ENCODE assay signal across 8 mouse cellular contexts in genomic region chr8:123185566-123186409, GRCm38 (mm10). TPM values are rescaled to one million over a fixed set of nuclear protein-coding genes. Genes with fewer than 3 reads are reported as not detected.
DNase-seq lines count a peak whose midpoint lies in the region; ATAC-seq and TF ChIP-seq lines count a peak whose summit lies in the region.

Gene Dpep1, plus strand, starts transcription at chr8:123186242.

- ATAC-seq in heart, postnatal 0 days (ENCODE audit: insufficient read depth, low read depth), result peak; percentile 70
- no peak for ATAC-seq in limb, embryonic 12.5 days (ENCODE audit: insufficient number of reproducible peaks, insufficient read depth, low FRiP score, low TSS enrichment, low read depth)
- ATAC-seq in forebrain, embryonic 14.5 days, result no peak

- no peak for TF ChIP-seq EP300 in heart, postnatal 0 days (IDR thresholded peaks at IDR 0.05; ENCODE audit: low read depth)

- H3K4me2 ChIP-seq in heart, postnatal 0 days (ENCODE audit: low read depth, low read length), result peak within 1 kb of the TSS; percentile 14; the same call in 1 of the 2 replicates
- peak within 1 kb of the TSS; percentile 24; the same call in 1 of the 2 replicates for H3K4me2 ChIP-seq in limb, embryonic 12.5 days
- H3K4me2 ChIP-seq in forebrain, embryonic 14.5 days (ENCODE audit: low read length), result no peak within 1 kb of the TSS

- no peak within 1 kb of the TSS for H3K27ac ChIP-seq in thymus, adult 2 months (ENCODE audit: control insufficient read depth, insufficient read depth, low read length)
- peak within 1 kb of the TSS; percentile 73 for H3K27ac ChIP-seq in heart, postnatal 0 days (ENCODE audit: low read depth)
- H3K27ac ChIP-seq in limb, embryonic 12.5 days, result peak within 1 kb of the TSS; percentile 73; the same call in 1 of the 2 replicates
- H3K27ac ChIP-seq in forebrain, embryonic 14.5 days (ENCODE audit: low read depth, low read length), result no peak within 1 kb of the TSS
- H3K27ac ChIP-seq in layer of hippocampus, adult 2 months, result no peak within 1 kb of the TSS

- 0 out of 2 replicates have a peak, but pooled peaks cover 2% of the 10 kb centered on the region for H3K4me1 ChIP-seq in thymus, adult 2 months (replicated peaks; ENCODE audit: control insufficient read depth, insufficient read depth, low read length)
- H3K4me1 ChIP-seq in heart, postnatal 0 days (ENCODE audit: control insufficient read depth, insufficient read depth), result no peaks in the 10 kb centered on the region
- H3K4me1 ChIP-seq in limb, embryonic 12.5 days (replicated peaks), result peaks cover 24% of the 10 kb centered on the region
- no peaks in the 10 kb centered on the region for H3K4me1 ChIP-seq in forebrain, embryonic 14.5 days (ENCODE audit: control insufficient read depth, insufficient read depth, low read length)

- DNase-seq in thymus, adult 2 months, result no peak
- DNase-seq in thymus, postnatal 10 days (ENCODE audit: low spot score in 2 of 2), result no peak
- DNase-seq in heart, postnatal 0 days (ENCODE audit: low spot score), result peak; percentile 27
- DNase-seq in testis, postnatal 14 days (ENCODE audit: low spot score), result peak; percentile 74
- no peak for DNase-seq in forebrain, embryonic 14.5 days (ENCODE audit: low spot score)
- DNase-seq in layer of hippocampus, adult 11-12 months (ENCODE audit: low spot score), result no peak
- no peak for DNase-seq in layer of hippocampus, adult 2 months (ENCODE audit: low spot score in 2 of 2)

- WGBS in thymus, adult 2 months, result 79% methylated on average over 19 of the region's 19 CpGs
- WGBS in heart, postnatal 0 days, result 37% methylated on average over 19 of the region's 19 CpGs
- 14% methylated on average over 19 of the region's 19 CpGs for WGBS in limb, embryonic 12.5 days
- 58% methylated on average over 19 of the region's 19 CpGs for WGBS in forebrain, embryonic 14.5 days

- no peak for TF ChIP-seq POLR2A in thymus, adult 2 months (IDR thresholded peaks at IDR 0.05; ENCODE audit: control insufficient read depth, extremely low read depth, insufficient read depth, low read length, poor library complexity)

- no peaks in the 10 kb centered on the region for H3K36me3 ChIP-seq in thymus, adult 2 months (ENCODE audit: control insufficient read depth, insufficient read depth, low read length)
- no peaks in the 10 kb centered on the region for H3K36me3 ChIP-seq in heart, postnatal 0 days (replicated peaks; ENCODE audit: control insufficient read depth, insufficient read depth, low read length)
- no peaks in the 10 kb centered on the region for H3K36me3 ChIP-seq in limb, embryonic 12.5 days
- no peaks in the 10 kb centered on the region for H3K36me3 ChIP-seq in forebrain, embryonic 14.5 days (ENCODE audit: control insufficient read depth, insufficient read depth, low read length)

- TF ChIP-seq CTCF in thymus, adult 2 months (IDR thresholded peaks at IDR 0.05; ENCODE audit: borderline replicate concordance, control insufficient read depth, extremely low read depth, insufficient read depth, low read length, poor library complexity), result no peak
- TF ChIP-seq CTCF in heart, postnatal 0 days (IDR thresholded peaks at IDR 0.05; ENCODE audit: low read depth), result no peak
- TF ChIP-seq CTCF in layer of hippocampus, adult 2 months (conservative IDR thresholded peaks at IDR 0.05), result no peak

- H3K9ac ChIP-seq in heart, postnatal 0 days (replicated peaks; ENCODE audit: low read depth, low read length), result 0 out of 2 replicates have a peak within 1 kb of the TSS, but pooled peaks have one; percentile 2
- H3K9ac ChIP-seq in limb, embryonic 12.5 days (replicated peaks), result 0 out of 2 replicates have a peak within 1 kb of the TSS, but pooled peaks have one; percentile 23
- H3K9ac ChIP-seq in forebrain, embryonic 14.5 days (ENCODE audit: low read length), result no peak within 1 kb of the TSS

- no peaks in the 10 kb centered on the region for H3K9me3 ChIP-seq in heart, postnatal 0 days (replicated peaks; ENCODE audit: control insufficient read depth, low read length)
- no peaks in the 10 kb centered on the region for H3K9me3 ChIP-seq in limb, embryonic 12.5 days
- no peaks in the 10 kb centered on the region for H3K9me3 ChIP-seq in forebrain, embryonic 14.5 days (replicated peaks; ENCODE audit: control insufficient read depth, low read length)

- H3K4me3 ChIP-seq in thymus, adult 2 months (ENCODE audit: control insufficient read depth, insufficient read depth, low read length), result no peak within 1 kb of the TSS
- no peak within 1 kb of the TSS; the same call in 1 of the 2 replicates for H3K4me3 ChIP-seq in heart, postnatal 0 days (ENCODE audit: low read depth, low read length)
- no peak within 1 kb of the TSS for H3K4me3 ChIP-seq in limb, embryonic 12.5 days (replicated peaks)
- no peak within 1 kb of the TSS for H3K4me3 ChIP-seq in forebrain, embryonic 14.5 days (ENCODE audit: low read depth, low read length)
- H3K4me3 ChIP-seq in layer of hippocampus, adult 2 months, result no peak within 1 kb of the TSS

- no peaks in the 10 kb centered on the region for H3K27me3 ChIP-seq in thymus, adult 2 months (ENCODE audit: control insufficient read depth, insufficient read depth, low read length)
- no peaks in the 10 kb centered on the region for H3K27me3 ChIP-seq in heart, postnatal 0 days (ENCODE audit: control insufficient read depth, insufficient read depth, low read length)
- no peaks in the 10 kb centered on the region for H3K27me3 ChIP-seq in limb, embryonic 12.5 days
- H3K27me3 ChIP-seq in forebrain, embryonic 14.5 days (replicated peaks; ENCODE audit: control insufficient read depth, insufficient read depth, low read length), result no peaks in the 10 kb centered on the region

RNA-seq across cellular contexts. Expression of gene Dpep1, which starts in this region (rescaled TPM):
- 4.5 and 13.2 TPM in 2 replicates for polyA plus RNA-seq in thymus, adult 2 months (2012; rRNA removed)
- total RNA-seq in heart, postnatal 0 days (2014; rRNA removed; ENCODE audit: low replicate concordance), result 32.3 and 58.6 TPM in 2 replicates
- polyA plus RNA-seq in heart, postnatal 0 days (2015; fragmentation: Nextera tagmentation; extraction: Ambion mirVana), result 16.3 and 17.6 TPM in 2 replicates
- polyA plus RNA-seq in limb, embryonic 12.5 days (2016; fragmentation: Nextera tagmentation; extraction: Ambion mirVana), result 1.4 and 1.5 TPM in 2 replicates
- not detected in 2 replicates for polyA plus RNA-seq in forebrain, embryonic 14.5 days (2014; fragmentation: Nextera tagmentation; extraction: Ambion mirVana)
- under 1 TPM in 1 of 2 experiments, not detected in 1; 0.37 TPM for total RNA-seq in layer of hippocampus, adult 2 months (2021)

Comparison
In these comparisons a context has a peak if more than half of its experiments do, and no peak if none do; other contexts are left out.
1. RNA of gene Dpep1 (total RNA-seq): 32.3 to 58.6 TPM in heart, postnatal 0 days; 0.37 TPM in layer of hippocampus, adult 2 months; every median in the first group is over 10 times any median in the second.
2. DNase-seq: peak in heart, postnatal 0 days (single experiment) and testis, postnatal 14 days (single experiment); none in thymus, adult 2 months (single experiment), thymus, postnatal 10 days (0 of 2), forebrain, embryonic 14.5 days (single experiment), layer of hippocampus, adult 11-12 months (single experiment) and layer of hippocampus, adult 2 months (0 of 2).
3. H3K27ac ChIP-seq: peak in heart, postnatal 0 days (single experiment) and limb, embryonic 12.5 days (single experiment); none in thymus, adult 2 months (single experiment), forebrain, embryonic 14.5 days (single experiment) and layer of hippocampus, adult 2 months (single experiment).